Mouse (Mus musculus) skeletal muscle tissue, adult 2 months (tissue): ENCODE data around the gene Ppid.

Experiments
- DNase-seq: peaks from one replicate; pipeline ENCODE4 v3.0.0-alpha.2; 2012; ENCODE audit warnings: low read depth, low spot score

Gene Ppid

GRCm38 (mm10) chr3:79590863-79591792, at the start of gene Ppid:
TSS of gene Ppid (plus strand) at chr3:79591342.
- DNase-seq, result peak; percentile 76

- DNase-seq, result no peak
These were observed 48.6 kb upstream of the Ppid start for GRCm38 (mm10) chr3:79542585-79542984.

- no peak for DNase-seq
These were observed 42.3 kb upstream of the Ppid start for GRCm38 (mm10) chr3:79548681-79549437.

- DNase-seq, result no peak
These were observed 41.3 kb upstream of the Ppid start for GRCm38 (mm10) chr3:79549751-79550393.

GRCm38 (mm10) chr3:79551826-79552552, 39.2 kb upstream of the Ppid start:
- DNase-seq, result no peak

- DNase-seq, result no peak
These were observed 37.4 kb upstream of the Ppid start for GRCm38 (mm10) chr3:79553779-79554178.

GRCm38 (mm10) chr3:79555061-79555460, 36.1 kb upstream of the Ppid start:
- no peak for DNase-seq

GRCm38 (mm10) chr3:79559021-79559772, 31.9 kb upstream of the Ppid start:
- DNase-seq, result no peak

- no peak for DNase-seq
These were observed 31.4 kb upstream of the Ppid start for GRCm38 (mm10) chr3:79559773-79560045.

GRCm38 (mm10) chr3:79560555-79560954, 30.6 kb upstream of the Ppid start:
- no peak for DNase-seq

- no peak for DNase-seq
These were observed 29.1 kb upstream of the Ppid start for GRCm38 (mm10) chr3:79561784-79562715.

GRCm38 (mm10) chr3:79563511-79563910, 27.6 kb upstream of the Ppid start:
- no peak for DNase-seq

GRCm38 (mm10) chr3:79564875-79565606, 26.1 kb upstream of the Ppid start:
- no peak for DNase-seq

- DNase-seq, result no peak
These were observed 24.1 kb upstream of the Ppid start for GRCm38 (mm10) chr3:79566716-79567691.

- DNase-seq, result peak; percentile 94
These were observed 23.3 kb upstream of the Ppid start, which contains the start of gene Fnip2 for GRCm38 (mm10) chr3:79567703-79568362. TSS of gene Fnip2 (minus strand) at chr3:79567796.

- no peak for DNase-seq
These were observed 22.4 kb upstream of the Ppid start for GRCm38 (mm10) chr3:79568629-79569350.

- DNase-seq, result no peak
These were observed 21.8 kb upstream of the Ppid start for GRCm38 (mm10) chr3:79569351-79569681.
